Mouse (Mus musculus) megakaryocyte, embryonic 14.5 days (primary cell): ENCODE measurements around the gene Wdr90. TPM values are rescaled to one million over a fixed set of nuclear protein-coding genes. Genes with fewer than 3 reads are reported as not detected.

Experiments
- H3K27me3 ChIP-seq: replicated peaks from 2 replicates; pipeline ENCODE3; 2012; ENCODE audit warnings: inconsistent platforms
- H3K36me3 ChIP-seq: replicated peaks from 2 replicates; pipeline ENCODE3; 2012; ENCODE audit warnings: low read length, inconsistent platforms, mixed read lengths
- H3K4me1 ChIP-seq: 2 replicates; pipeline ENCODE4 v1.6.1; 2012; ENCODE audit warnings: inconsistent platforms
- H3K4me3 ChIP-seq: replicated peaks from 2 replicates; pipeline ENCODE3; 2012; ENCODE audit warnings: moderate library complexity, mild to moderate bottlenecking, inconsistent platforms
- H3K9me3 ChIP-seq: 2 replicates; pipeline ENCODE4 v1.6.1; 2012; ENCODE audit warnings: inconsistent platforms
- FLI1 ChIP-seq: IDR thresholded peaks from 2 replicates; pipeline ENCODE4 v1.6.1; 2012; ENCODE audit warnings: low read length, inconsistent platforms, mixed read lengths
- GATA1 ChIP-seq: IDR thresholded peaks from 3 replicates; pipeline ENCODE4 v1.6.1; 2012; ENCODE audit warnings: mixed read lengths, low read length, inconsistent platforms, borderline replicate concordance
- polyA plus RNA-seq: library from polyadenylated mRNA; stranded (reverse); fragments of >175 nt; gene quantifications from 2 replicates; pipeline ENCODE4 v1.2.3, GENCODE M21; 2012; ENCODE audit warnings: low replicate concordance; ENCODE audit not compliant: insufficient read depth

Wdr90 gene
- polyA plus RNA-seq, 1 experiment, result 6.0 TPM

GRCm38 (mm10) chr17:25832436-25833290, 28.6 kb downstream of the Wdr90 start:
- H3K4me1 ChIP-seq, result peaks cover 88% of the 10 kb centered on the region
- H3K4me3 ChIP-seq, result peak overlapping the region; percentile 97
- H3K27me3 ChIP-seq, result no peaks in the 10 kb centered on the region
- TF ChIP-seq FLI1 (peak; percentile 92), GATA1 (no peak)
- H3K36me3 ChIP-seq, result peaks cover 72% of the 10 kb centered on the region
- H3K9me3 ChIP-seq, result no peaks in the 10 kb centered on the region

DNA sequence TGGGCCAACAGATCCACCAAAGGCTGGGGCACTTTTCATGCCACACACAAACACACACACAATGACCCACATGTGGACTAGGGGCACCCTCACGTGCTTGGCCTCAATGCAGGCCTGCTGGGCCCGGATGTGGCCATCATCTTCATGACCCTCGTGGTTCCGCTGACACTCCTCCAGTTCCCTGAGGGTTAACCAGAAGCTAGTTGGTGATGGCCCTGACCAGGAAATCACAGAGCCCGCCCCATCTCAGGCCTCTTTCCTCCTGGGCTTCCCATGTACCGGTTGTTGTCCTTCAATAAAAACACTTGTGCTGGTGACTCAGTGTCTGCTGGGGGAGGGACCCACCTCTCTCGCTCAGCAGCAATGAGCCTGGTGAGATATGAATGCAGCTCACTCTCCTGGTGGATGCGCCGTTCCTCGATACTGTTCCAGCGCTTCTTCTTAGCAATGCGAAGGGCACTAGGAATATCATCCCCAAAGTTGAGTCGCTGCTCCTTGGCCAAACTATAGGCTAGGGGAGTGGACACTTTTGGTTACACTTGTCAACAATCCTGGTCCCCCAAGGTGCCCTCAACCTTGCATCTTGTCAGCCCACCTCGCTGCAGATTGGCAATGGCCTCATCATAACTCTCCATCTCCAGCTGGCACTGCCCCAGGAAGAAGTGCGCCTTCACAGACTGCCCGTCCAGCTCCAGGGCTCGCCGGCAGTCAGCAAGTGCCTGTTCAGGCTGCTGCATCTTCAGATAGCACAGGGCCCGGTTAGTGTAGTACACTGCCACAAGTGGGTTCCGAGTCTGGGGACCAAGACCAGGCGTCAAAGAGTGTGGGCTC, 29.6 kb downstream of the Wdr90 start:
- Histone ChIP-seq H3K27me3 (no peaks in the 10 kb centered on the region), H3K4me1 (peaks cover 88% of the 10 kb centered on the region), H3K4me3 (peak overlapping the region; percentile 97), H3K9me3 (no peaks in the 10 kb centered on the region), H3K36me3 (peaks cover 72% of the 10 kb centered on the region)
- no peak for TF ChIP-seq FLI1
- TF ChIP-seq GATA1, result no peak

DNA sequence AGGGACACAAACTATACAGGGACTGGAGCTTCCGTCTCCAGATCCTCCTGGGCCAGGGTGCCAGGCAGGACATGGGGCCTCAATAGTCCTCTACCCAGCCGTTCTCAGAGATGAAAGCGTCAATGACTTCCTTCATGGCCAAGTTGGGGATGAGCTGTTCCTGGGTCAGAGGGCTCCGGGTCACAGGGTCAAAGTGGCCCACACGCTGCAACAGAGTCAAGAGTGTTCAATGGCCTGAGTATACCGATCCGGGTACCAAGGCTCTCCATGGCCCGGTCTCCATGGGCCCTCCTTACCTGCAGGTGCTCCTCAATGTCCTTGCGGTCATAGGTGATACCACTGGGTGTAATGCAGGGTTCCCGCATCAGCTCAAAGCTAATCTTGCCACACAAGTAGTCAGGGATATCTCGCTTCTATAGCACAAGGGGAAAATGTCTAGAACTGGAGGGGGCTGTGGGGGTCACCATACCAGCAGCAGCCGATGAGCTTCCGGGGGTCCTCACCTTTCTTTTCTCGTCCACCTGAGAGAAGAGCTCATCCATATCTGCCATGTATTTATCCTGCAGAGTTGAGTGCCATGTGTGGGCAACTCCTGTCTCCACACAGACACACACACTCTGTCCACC, 30.4 kb downstream of the Wdr90 start:
- Histone ChIP-seq H3K36me3 (peaks cover 72% of the 10 kb centered on the region), H3K9me3 (no peaks in the 10 kb centered on the region), H3K27me3 (no peaks in the 10 kb centered on the region), H3K4me1 (peaks cover 88% of the 10 kb centered on the region), H3K4me3 (peak overlapping the region; percentile 97)
- TF ChIP-seq FLI1 (no peak), GATA1 (no peak)

GRCm38 (mm10) chr17:25830200-25830753, 31.0 kb downstream of the Wdr90 start:
- peak overlapping the region; percentile 44 for H3K4me3 ChIP-seq
- H3K9me3 ChIP-seq, result no peaks in the 10 kb centered on the region
- no peaks in the 10 kb centered on the region for H3K27me3 ChIP-seq
- H3K4me1 ChIP-seq, result peaks cover 88% of the 10 kb centered on the region
- TF ChIP-seq GATA1 (no peak), FLI1 (no peak)
- peaks cover 72% of the 10 kb centered on the region for H3K36me3 ChIP-seq

GRCm38 (mm10) chr17:25829558-25830017, 31.7 kb downstream of the Wdr90 start:
- H3K4me3 ChIP-seq, result peak overlapping the region; percentile 93
- TF ChIP-seq GATA1 (no peak), FLI1 (no peak)
- H3K36me3 ChIP-seq, result peaks cover 69% of the 10 kb centered on the region
- no peaks in the 10 kb centered on the region for H3K9me3 ChIP-seq
- H3K27me3 ChIP-seq, result no peaks in the 10 kb centered on the region
- peaks cover 88% of the 10 kb centered on the region for H3K4me1 ChIP-seq

GRCm38 (mm10) chr17:25828712-25829557, 32.4 kb downstream of the Wdr90 start, which contains the start of gene Jmjd8:
Gene Jmjd8 (plus strand): TSS chr17:25828867.
- peak within 1 kb of the TSS; percentile 93 for H3K4me3 ChIP-seq
- H3K9me3 ChIP-seq, result no peaks in the 10 kb centered on the region
- no peaks in the 10 kb centered on the region for H3K27me3 ChIP-seq
- peaks cover 67% of the 10 kb centered on the region for H3K36me3 ChIP-seq
- H3K4me1 ChIP-seq, result peaks cover 88% of the 10 kb centered on the region
- TF ChIP-seq FLI1 (no peak), GATA1 (no peak)

- H3K4me1 ChIP-seq, result peaks cover 86% of the 10 kb centered on the region
- TF ChIP-seq FLI1 (no peak), GATA1 (no peak)
- no peaks in the 10 kb centered on the region for H3K27me3 ChIP-seq
- no peaks in the 10 kb centered on the region for H3K9me3 ChIP-seq
- H3K4me3 ChIP-seq, result peak overlapping the region; percentile 93
- peaks cover 67% of the 10 kb centered on the region for H3K36me3 ChIP-seq
Measured at GRCm38 (mm10) chr17:25828223-25828594, 33.1 kb downstream of the Wdr90 start.

- H3K4me1 ChIP-seq, result peaks cover 89% of the 10 kb centered on the region
- no peaks in the 10 kb centered on the region for H3K9me3 ChIP-seq
- peak overlapping the region; percentile 93 for H3K4me3 ChIP-seq
- TF ChIP-seq FLI1 (no peak), GATA1 (no peak)
- H3K27me3 ChIP-seq, result no peaks in the 10 kb centered on the region
- H3K36me3 ChIP-seq, result peaks cover 67% of the 10 kb centered on the region
Measured at GRCm38 (mm10) chr17:25827546-25828222, 33.6 kb downstream of the Wdr90 start.
